In genomic region chr2:93188761-93189458, GRCm38 (mm10) we compare ENCODE assay signal across 8 mouse cellular contexts. TPM values are rescaled to one million over a fixed set of nuclear protein-coding genes. Genes with fewer than 3 reads are reported as not detected.
DNase-seq lines count a peak whose midpoint lies in the region; ATAC-seq and TF ChIP-seq lines count a peak whose summit lies in the region.

No protein-coding gene starts in this region.

- TF ChIP-seq CTCF in heart, postnatal 0 days (IDR thresholded peaks at IDR 0.05; ENCODE audit: low read depth), result peak; percentile 42

- 7% methylated on average over 19 of the region's 19 CpGs for WGBS in heart, postnatal 0 days
- WGBS in limb, embryonic 12.5 days, result 7% methylated on average over 19 of the region's 19 CpGs
- 4% methylated on average over 19 of the region's 19 CpGs for WGBS in midbrain, embryonic 15.5 days

- H3K4me3 ChIP-seq in megakaryocyte, embryonic 14.5 days (replicated peaks), result peak overlapping the region; percentile 90
- H3K4me3 ChIP-seq in heart, postnatal 0 days (ENCODE audit: low read depth, low read length), result peak overlapping the region; percentile 70
- peak overlapping the region; percentile 73 for H3K4me3 ChIP-seq in limb, embryonic 12.5 days (replicated peaks)
- peak overlapping the region; percentile 88 for H3K4me3 ChIP-seq in midbrain, embryonic 15.5 days

- no peak for ATAC-seq in megakaryocyte, adult 5-6 weeks (ENCODE audit: poor library complexity, severe bottlenecking)
- no peak for ATAC-seq in heart, postnatal 0 days (ENCODE audit: insufficient read depth, low read depth)
- no peak for ATAC-seq in limb, embryonic 12.5 days (ENCODE audit: insufficient number of reproducible peaks, insufficient read depth, low FRiP score, low TSS enrichment, low read depth)
- peak; percentile 19 for ATAC-seq in midbrain, embryonic 15.5 days (replicated peaks)

- peak overlapping the region; percentile 59 for H3K27ac ChIP-seq in heart, postnatal 0 days (ENCODE audit: low read depth)
- H3K27ac ChIP-seq in limb, embryonic 12.5 days, result peak overlapping the region; percentile 41; the same call in 1 of the 2 replicates
- H3K27ac ChIP-seq in midbrain, embryonic 15.5 days, result peak overlapping the region; percentile 93

- no peaks in the 10 kb centered on the region for H3K9me3 ChIP-seq in megakaryocyte, embryonic 14.5 days
- no peaks in the 10 kb centered on the region for H3K9me3 ChIP-seq in heart, postnatal 0 days (replicated peaks; ENCODE audit: control insufficient read depth, low read length)
- H3K9me3 ChIP-seq in limb, embryonic 12.5 days, result no peaks in the 10 kb centered on the region
- H3K9me3 ChIP-seq in midbrain, embryonic 15.5 days, result no peaks in the 10 kb centered on the region

- TF ChIP-seq EP300 in heart, postnatal 0 days (IDR thresholded peaks at IDR 0.05; ENCODE audit: low read depth), result no peak

- H3K36me3 ChIP-seq in megakaryocyte, embryonic 14.5 days (replicated peaks; ENCODE audit: low read length), result no peaks in the 10 kb centered on the region
- no peaks in the 10 kb centered on the region for H3K36me3 ChIP-seq in heart, postnatal 0 days (replicated peaks; ENCODE audit: control insufficient read depth, insufficient read depth, low read length)
- no peaks in the 10 kb centered on the region for H3K36me3 ChIP-seq in limb, embryonic 12.5 days
- no peaks in the 10 kb centered on the region for H3K36me3 ChIP-seq in midbrain, embryonic 15.5 days (replicated peaks)

- peaks cover 96% of the 10 kb centered on the region for H3K27me3 ChIP-seq in megakaryocyte, embryonic 14.5 days (replicated peaks)
- peaks cover 11% of the 10 kb centered on the region for H3K27me3 ChIP-seq in heart, postnatal 0 days (ENCODE audit: control insufficient read depth, insufficient read depth, low read length)
- peaks cover 58% of the 10 kb centered on the region for H3K27me3 ChIP-seq in limb, embryonic 12.5 days
- no peaks in the 10 kb centered on the region for H3K27me3 ChIP-seq in midbrain, embryonic 15.5 days (replicated peaks)

- H3K4me2 ChIP-seq in heart, postnatal 0 days (ENCODE audit: low read depth, low read length), result peak overlapping the region; percentile 98
- H3K4me2 ChIP-seq in limb, embryonic 12.5 days, result peak overlapping the region; percentile 100
- H3K4me2 ChIP-seq in midbrain, embryonic 15.5 days, result peak overlapping the region; percentile 80

- DNase-seq in embryo, embryonic 10.5 days (ENCODE audit: low spot score), result peak; percentile 75
- DNase-seq in heart, postnatal 0 days (ENCODE audit: low spot score), result no peak
- peak; percentile 75 for DNase-seq in thymus, postnatal 25 days
- DNase-seq in urinary bladder, adult 2 months (ENCODE audit: low spot score), result no peak

- H3K9ac ChIP-seq in heart, postnatal 0 days (replicated peaks; ENCODE audit: low read depth, low read length), result peak overlapping the region; percentile 62
- H3K9ac ChIP-seq in limb, embryonic 12.5 days (replicated peaks), result peak overlapping the region; percentile 74
- H3K9ac ChIP-seq in midbrain, embryonic 15.5 days, result peak overlapping the region; percentile 89

- H3K4me1 ChIP-seq in megakaryocyte, embryonic 14.5 days, result peaks cover 33% of the 10 kb centered on the region
- H3K4me1 ChIP-seq in heart, postnatal 0 days (ENCODE audit: control insufficient read depth, insufficient read depth), result no peaks in the 10 kb centered on the region
- H3K4me1 ChIP-seq in limb, embryonic 12.5 days (replicated peaks), result peaks cover 30% of the 10 kb centered on the region
- peaks cover 61% of the 10 kb centered on the region for H3K4me1 ChIP-seq in midbrain, embryonic 15.5 days

RNA-seq across cellular contexts. Expression of gene Trp53i11, which starts 1.6 kb away (rescaled TPM):
- 2.0 TPM in 1 of 2 replicates, not detected in the other for polyA plus RNA-seq in megakaryocyte, embryonic 14.5 days (2012; ENCODE audit: insufficient read depth, low replicate concordance)
- total RNA-seq in megakaryocyte, adult 5-6 weeks (2015), result 2.2 and 4.5 TPM in 2 replicates
- 2.8 TPM in 2 replicates for total RNA-seq in megakaryocyte, adult 5-6 weeks (2017)
- 74.3 and 77.2 TPM in 2 replicates for total RNA-seq in heart, postnatal 0 days (2014; rRNA removed; ENCODE audit: low replicate concordance)
- 15.1 and 17.4 TPM in 2 replicates for polyA plus RNA-seq in heart, postnatal 0 days (2015; fragmentation: Nextera tagmentation; extraction: Ambion mirVana)
- polyA plus RNA-seq in limb, embryonic 12.5 days (2016; fragmentation: Nextera tagmentation; extraction: Ambion mirVana), result 16.4 and 22.8 TPM in 2 replicates
- polyA plus RNA-seq in midbrain, embryonic 15.5 days (2015; fragmentation: Nextera tagmentation; extraction: Ambion mirVana), result 128 and 138 TPM in 2 replicates
- polyA plus RNA-seq in urinary bladder, adult 2 months (2012; rRNA removed), result 54.5 and 67.6 TPM in 2 replicates

Comparison
In these comparisons a context has a peak if more than half of its experiments do, and no peak if none do; other contexts are left out.
1. DNase-seq: peak in embryo, embryonic 10.5 days (single experiment) and thymus, postnatal 25 days (single experiment); none in heart, postnatal 0 days (single experiment) and urinary bladder, adult 2 months (single experiment).
2. H3K27ac ChIP-seq: peak in every context shown above with its lines; median percentile 93 in midbrain, embryonic 15.5 days; 59 in heart, postnatal 0 days; 41 in limb, embryonic 12.5 days.
3. Peak in every context shown above with its lines, with median percentiles within 50 percentile points of each other: H3K4me3 ChIP-seq, H3K4me2 ChIP-seq and H3K9ac ChIP-seq.